Mouse (Mus musculus) heart, postnatal 0 days (tissue): ENCODE measurements around the gene Srbd1.

Experiments
- CTCF ChIP-seq: IDR thresholded peaks from 2 replicates; pipeline ENCODE4 v1.5.1; 2016; ENCODE audit warnings: antibody characterized with exemption, control low read depth, low read depth
- EP300 ChIP-seq: IDR thresholded peaks from 2 replicates; pipeline ENCODE4 v1.6.1; 2016; ENCODE audit warnings: antibody characterized with exemption, low read depth

- TF ChIP-seq CTCF: no peak
- TF ChIP-seq EP300: no peak
Measured at GRCm38 (mm10) chr17:86087922-86088321, 57.1 kb downstream of the Srbd1 start.
